Mouse (Mus musculus): Measurements from ENCODE around the gene Gm28551. TPM values are rescaled to one million over a fixed set of nuclear protein-coding genes. Genes with fewer than 3 reads are reported as not detected.
"Not testable (repeated sequence)": the region's sequence is repeated elsewhere in the genome, so short reads cannot be mapped to it uniquely, and the experiment has no call there.

Gm28551 gene
- total RNA-seq (2017) = not detected in 3 replicates

DNA sequence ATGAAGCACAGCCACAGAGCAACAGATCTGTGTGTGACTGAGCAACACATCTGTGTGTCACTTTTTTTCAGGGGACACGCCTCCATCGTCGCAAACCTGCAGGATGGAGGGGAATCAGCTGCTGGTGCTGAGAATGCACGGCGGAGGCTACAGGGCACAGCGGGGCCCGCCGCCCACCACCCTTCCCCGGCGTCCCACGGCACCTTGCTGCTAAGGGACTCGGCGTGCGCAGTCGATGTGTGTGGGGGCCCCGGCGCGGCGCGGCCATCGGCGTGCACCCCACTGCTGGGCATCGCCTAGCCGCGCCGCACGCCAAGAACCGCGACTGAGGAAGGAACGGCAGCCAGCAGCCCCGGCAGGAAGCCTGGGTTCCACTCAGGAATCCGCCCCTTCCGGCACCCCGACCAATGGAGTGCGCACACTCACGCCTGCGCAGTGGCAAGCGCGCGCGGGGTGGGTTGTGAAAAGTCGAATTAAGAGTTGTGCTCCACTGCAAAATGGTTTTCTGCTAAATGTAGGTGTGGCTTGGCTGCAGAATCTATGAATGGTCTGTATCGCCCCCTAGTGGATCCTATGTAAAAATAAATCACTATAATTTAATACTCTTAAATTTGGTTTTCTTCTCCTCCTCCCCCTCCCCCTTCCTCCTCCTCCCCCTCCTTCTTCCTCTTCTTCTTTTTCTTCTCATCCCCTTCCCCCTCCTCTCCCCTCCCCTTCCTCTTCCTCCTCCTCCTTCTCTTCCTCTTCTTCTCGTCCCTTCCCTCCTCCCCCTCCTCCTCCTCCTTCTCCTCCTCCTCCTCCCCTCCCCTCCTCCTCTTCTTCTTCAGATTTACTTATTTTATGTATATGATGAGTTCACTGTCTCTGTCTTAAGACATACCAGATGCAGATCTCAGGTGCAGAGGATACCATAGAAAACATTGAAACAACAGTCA, at the start of gene Gm28551, which contains the start of the genes Asdurf and Asnsd1:
Gene Gm28551, minus strand, starts transcription at position 341 of the 935 bp plus-strand sequence.
Gene Asdurf, minus strand, starts transcription at position 293 of the 935 bp plus-strand sequence.
Gene Asnsd1, minus strand, starts transcription at position 426 of the 935 bp plus-strand sequence.
- peak; percentile 100 for ATAC-seq (replicated peaks; ENCODE audit: insufficient number of reproducible peaks, low FRiP score, low TSS enrichment, poor library complexity, severe bottlenecking)

DNA sequence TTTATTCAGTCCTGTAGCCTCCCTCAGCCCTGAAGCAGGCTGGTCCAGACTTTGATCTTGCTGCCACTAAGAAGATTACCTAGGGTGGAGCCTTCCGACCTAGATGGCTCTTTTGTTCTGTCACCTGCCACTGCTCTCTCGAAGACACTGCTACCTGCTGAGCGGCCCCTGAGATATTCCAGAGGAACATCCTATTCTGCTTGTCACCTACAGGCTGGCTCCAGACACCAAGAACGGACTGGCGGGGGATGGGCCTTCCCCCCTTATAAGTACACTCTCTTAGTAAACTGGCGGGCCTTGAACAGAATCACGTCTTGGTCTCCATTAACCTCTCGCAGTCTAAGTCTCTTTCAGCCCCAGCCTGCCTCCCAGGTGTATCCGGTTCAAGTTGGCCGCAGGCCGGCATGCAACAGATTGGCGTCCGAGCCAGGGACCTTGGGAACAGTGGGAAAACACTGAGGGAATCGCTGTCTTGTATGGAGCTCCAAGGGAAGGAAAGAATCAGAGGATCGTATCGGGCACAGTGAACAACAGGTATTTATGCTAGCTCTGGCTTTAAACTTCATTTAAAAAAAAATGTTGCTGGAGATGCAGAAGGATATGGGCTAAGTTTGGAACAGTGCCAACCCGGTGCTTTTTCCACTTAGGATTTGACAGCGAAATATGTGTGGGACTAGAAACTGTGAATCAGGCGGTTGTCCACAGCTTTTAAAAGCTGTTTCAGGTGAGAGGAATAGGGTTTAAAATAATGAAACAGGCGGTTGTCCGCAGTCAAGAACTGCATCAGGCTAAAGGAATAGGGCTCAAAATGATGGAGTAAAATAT, 41.7 kb upstream of the Gm28551 start:
- ATAC-seq (replicated peaks; ENCODE audit: insufficient number of reproducible peaks, low FRiP score, low TSS enrichment, poor library complexity, severe bottlenecking) = not testable (repeated sequence)

DNA sequence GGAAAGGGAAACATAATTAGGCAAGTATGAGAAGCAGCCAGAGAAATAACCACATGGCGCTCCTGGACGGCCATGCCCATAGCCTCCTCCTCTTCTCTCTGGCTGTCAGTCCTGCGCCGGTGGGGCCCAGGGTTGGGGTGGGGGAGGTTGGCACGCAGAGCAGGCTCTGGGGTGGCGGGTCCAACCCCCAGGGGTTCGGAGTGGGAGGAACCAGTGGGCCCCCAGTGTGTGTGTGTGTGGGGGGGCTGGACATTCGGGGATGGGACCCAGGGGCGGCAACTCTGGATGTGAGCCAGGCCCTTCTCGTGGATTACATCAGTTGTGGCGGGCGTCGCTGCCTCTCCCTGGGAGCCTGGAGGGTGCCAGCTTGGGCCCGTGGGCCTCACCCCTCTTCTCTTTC, 36.3 kb upstream of the Gm28551 start:
- no peak for ATAC-seq (replicated peaks; ENCODE audit: insufficient number of reproducible peaks, low FRiP score, low TSS enrichment, poor library complexity, severe bottlenecking)

DNA sequence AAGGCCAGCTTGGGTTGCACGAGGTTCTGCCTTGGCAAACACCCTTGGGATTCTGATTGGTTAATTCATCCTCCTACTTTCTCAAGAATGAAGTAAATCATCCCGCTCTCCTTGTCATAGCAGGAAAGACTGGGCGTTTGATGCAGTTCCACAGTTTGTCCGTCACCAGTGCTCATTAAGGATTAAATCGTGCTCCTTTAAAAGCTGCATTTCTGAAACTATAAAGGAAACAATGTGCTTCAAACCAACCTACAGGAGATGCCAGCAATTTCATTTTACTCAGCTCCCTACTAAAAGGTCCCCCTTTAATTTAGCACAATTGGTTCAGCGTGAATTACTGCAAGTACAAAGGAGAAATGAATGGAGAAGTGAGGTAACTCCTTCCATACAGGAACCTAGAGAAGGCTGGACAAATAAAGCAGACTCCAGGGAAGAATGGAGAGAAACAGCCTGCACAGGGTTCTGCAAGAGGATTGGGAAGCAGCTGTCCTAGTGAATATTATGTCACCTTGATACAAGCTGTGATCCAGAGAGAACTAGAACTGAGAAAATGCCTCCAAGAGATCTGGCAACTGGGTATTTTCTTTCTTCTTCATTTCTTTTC, 31.7 kb upstream of the Gm28551 start:
- ATAC-seq (replicated peaks; ENCODE audit: insufficient number of reproducible peaks, low FRiP score, low TSS enrichment, poor library complexity, severe bottlenecking) = no peak

DNA sequence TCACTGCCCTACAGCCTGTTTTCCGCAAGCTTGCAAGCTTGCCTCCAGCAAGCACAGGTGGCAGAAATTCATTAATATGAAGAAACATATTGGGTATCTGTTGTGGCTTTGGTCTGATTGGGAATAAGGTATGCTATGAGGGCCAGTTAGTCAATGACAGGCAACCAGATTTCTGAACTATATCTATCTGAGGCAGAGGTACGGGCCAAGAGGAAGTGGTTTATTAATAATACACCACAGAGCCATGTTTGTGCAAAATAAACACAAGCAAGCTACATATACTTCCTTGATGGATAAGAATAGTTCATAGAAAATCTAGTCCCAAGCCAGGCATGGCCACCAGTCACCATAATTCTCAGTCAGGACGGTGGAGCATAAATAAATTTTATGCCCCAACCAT, 25.3 kb upstream of the Gm28551 start:
- no peak for ATAC-seq (replicated peaks; ENCODE audit: insufficient number of reproducible peaks, low FRiP score, low TSS enrichment, poor library complexity, severe bottlenecking)

DNA sequence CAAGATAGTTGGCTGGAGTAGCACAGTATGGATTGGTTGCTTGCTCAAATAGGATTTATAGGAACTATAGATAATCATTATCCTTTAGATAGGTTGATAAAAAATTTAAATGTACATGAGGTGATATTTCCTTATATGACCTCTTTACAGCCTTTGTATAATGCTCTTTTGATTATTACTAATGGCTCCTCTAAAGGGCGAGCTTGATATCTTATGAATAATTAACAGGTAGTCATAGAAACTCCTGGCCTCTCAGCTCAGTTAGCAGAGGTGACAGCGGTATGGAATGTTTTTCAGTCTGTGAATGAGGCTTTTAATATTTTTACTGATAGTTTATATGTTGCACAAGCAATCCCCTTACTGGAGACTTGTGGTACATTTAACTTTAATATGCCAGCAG, 23.5 kb upstream of the Gm28551 start:
- ATAC-seq (replicated peaks; ENCODE audit: insufficient number of reproducible peaks, low FRiP score, low TSS enrichment, poor library complexity, severe bottlenecking) = not testable (repeated sequence)

DNA sequence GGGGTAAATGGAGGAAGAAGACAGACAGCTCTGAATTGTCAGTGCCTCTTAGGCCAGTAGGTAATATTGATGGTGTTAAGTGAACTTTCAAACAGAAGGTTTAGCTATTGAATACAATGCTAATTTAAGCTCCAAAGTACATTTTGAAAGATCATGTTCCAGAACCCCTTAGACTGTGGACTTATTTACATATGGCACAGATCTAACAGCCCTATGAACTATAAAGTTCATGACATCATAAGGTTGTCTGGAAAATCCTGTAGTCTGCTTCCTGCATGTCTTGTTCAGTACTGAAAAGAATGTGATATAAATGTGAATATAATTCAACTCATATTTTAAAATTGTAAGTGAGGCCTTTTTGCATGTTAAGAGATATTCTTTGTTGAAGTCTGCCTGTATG, 6.5 kb upstream of the Gm28551 start:
- ATAC-seq (replicated peaks; ENCODE audit: insufficient number of reproducible peaks, low FRiP score, low TSS enrichment, poor library complexity, severe bottlenecking) = no peak

DNA sequence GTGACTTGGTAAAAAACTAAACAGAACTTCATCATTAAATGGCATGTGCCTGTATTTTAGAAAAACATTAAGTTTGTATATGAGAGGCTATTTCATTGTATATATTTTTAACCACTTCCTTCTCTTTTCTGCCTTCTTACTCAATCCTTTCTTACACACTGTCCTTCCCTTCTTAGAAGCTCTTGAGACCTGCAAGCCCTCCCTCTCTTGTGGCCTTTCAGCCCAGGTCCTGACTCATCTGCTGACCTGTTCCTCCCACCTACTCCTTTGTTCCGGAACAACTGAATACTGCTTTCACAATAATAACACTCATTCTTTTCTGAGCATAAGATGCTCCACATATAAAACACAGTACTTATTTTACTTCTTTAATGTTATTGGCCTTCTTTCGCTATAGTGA, 11.4 kb downstream of the Gm28551 start:
- no peak for ATAC-seq (replicated peaks; ENCODE audit: insufficient number of reproducible peaks, low FRiP score, low TSS enrichment, poor library complexity, severe bottlenecking)

DNA sequence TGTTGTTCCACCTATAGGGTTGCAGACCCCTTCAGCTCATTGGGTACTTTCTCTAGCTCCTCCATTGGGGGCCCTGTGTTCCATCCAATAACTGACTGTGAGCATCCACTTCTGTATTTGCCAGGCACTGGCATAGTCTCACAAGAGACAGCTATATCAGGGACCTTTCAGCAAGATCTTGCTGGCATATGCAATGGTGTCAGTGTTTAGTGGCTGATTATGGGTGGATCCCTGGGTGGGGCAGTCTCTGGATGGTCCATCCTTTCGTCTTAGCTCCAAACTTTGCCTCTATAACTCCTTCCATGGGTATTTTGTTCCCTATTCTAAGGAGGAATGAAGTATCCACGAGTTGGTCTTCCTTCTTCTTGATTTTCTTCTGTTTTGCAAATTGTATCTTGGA, 15.1 kb downstream of the Gm28551 start:
- ATAC-seq (replicated peaks; ENCODE audit: insufficient number of reproducible peaks, low FRiP score, low TSS enrichment, poor library complexity, severe bottlenecking) = not testable (repeated sequence)

DNA sequence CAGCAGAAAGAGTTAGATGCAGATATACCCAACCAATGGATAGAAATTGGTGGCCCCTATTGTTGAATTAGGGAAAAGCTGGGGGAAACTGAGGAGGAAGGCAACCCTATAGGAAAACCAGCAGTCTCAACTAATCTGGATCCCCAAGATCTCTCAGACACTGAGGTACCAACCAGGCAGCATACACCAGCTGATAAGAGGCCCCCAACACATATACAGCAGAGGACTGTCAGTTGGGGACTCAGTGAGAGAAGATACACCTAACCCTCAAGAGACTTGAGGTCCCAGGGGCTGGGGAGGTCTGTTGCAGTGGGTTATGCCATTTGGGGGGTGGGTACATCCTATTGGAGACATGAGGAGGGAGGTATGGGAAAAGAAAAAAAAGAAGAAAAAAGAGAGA, 17.0 kb downstream of the Gm28551 start:
- no peak for ATAC-seq (replicated peaks; ENCODE audit: insufficient number of reproducible peaks, low FRiP score, low TSS enrichment, poor library complexity, severe bottlenecking)

DNA sequence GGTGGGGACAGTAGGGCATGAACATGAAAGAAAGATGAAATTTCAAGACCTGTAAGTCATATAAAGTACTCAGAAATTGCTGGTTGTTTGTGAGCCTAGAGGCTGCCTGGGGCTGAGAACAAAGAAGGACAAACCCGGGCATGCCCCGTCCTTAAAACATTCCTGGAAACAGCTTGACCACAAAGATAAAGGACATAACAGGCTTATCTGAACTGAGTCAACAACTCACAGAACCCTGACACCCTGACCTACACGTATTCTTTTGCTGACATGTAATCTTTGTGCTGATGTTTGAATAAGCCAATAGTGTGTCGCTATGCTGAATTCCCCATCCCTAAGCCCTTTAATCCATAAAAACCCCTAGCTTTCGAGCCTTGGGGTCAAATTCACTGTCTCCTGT, 18.9 kb downstream of the Gm28551 start:
- not testable (repeated sequence) for ATAC-seq (replicated peaks; ENCODE audit: insufficient number of reproducible peaks, low FRiP score, low TSS enrichment, poor library complexity, severe bottlenecking)

DNA sequence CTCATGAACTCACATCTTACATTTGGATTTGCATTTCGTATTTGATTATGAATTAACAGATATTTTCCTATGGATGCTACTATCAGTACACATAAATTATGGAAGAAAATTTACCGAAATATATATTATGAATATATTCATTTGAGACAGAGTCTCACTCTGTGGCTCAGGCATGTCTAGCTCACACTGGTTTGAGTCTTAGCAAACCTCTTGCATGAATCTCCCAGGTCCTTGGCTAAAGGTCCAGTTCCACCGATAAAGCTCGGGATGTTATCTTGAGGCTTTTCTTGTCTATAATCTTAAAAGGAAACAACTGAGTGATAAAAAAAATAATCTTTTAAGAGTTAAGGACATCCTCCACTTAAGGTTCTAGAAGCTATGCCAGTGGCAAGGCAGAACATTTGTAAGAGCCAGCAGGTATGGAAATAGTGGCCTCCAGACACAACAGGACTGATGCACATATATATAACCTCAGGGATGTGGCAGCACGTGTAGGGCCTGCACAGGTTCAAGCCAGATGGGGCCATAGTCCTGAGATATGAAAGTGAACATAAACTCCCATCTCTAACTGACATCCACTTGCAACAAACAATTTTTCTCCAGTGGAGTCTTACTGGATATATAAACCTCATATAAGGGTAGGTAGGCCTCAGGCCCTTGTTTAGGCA, 27.5 kb downstream of the Gm28551 start:
- ATAC-seq (replicated peaks; ENCODE audit: insufficient number of reproducible peaks, low FRiP score, low TSS enrichment, poor library complexity, severe bottlenecking) = no peak

DNA sequence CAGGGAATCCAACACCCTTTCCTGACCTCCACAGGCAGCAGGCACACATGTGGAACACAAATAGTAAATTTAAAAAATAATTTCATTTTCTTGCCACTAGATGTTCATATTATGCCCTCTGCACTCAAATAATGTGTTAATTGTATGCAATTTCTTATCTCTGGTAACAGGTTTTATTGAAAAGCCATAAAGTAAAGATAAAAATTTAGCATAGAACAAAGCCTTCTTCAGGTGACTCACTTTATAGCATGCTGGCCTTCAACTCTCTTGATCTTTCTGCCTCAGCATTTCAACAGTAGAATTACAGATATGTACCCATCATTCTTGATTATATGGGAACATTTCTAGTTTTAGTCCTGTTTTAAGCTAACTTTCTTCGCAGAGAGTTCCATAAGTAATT, 28.2 kb downstream of the Gm28551 start:
- ATAC-seq (replicated peaks; ENCODE audit: insufficient number of reproducible peaks, low FRiP score, low TSS enrichment, poor library complexity, severe bottlenecking) = no peak

DNA sequence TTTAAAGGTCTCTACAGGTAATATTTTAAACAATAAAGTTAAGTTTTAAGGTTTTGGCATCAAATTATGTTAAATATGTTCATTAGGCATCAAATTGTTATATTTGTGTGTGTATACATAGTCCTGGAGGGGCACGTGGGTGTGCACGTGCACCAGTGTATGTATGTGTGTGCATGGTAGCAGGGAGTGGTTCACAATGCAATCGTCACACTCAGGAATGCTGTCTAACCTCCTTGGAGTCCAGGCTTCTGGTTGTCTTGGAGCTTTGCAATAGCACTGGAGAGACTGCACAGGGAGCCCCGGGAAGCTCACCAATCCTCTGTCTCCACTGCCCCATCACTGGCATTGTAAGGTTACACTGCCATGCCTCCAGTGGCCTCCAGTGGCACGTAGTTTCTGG, 29.2 kb downstream of the Gm28551 start:
- no peak for ATAC-seq (replicated peaks; ENCODE audit: insufficient number of reproducible peaks, low FRiP score, low TSS enrichment, poor library complexity, severe bottlenecking)

DNA sequence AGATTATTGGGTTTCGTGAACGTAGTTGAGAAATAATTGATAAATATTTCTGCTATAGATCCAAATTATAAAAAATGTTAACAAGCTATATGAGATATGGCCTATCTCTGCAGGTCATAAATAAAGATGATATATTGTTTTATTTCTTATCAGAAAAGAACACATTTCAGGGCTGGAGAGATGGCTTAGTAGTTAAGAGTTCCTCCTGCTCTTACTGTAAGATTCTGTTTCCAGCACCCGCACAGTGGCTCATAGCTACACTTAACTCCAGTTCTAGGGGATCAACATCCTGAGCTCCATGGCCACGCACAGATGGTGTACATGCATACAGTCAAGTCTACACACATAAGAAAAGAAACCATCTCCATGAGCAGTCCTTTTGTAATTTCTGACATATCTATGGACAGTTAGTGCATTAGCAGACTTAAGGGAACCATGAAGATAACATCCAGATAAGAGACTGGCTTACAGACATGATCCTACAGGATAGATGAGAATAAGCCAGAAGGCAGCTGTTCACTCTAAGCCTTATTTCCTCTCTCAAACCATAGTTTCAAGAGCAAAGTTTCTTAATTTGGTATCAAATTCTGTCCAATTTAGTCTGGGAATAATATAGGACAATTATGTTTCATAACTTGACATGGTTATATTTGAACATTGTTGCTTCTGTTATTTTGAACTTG, 30.7 kb downstream of the Gm28551 start:
- ATAC-seq (replicated peaks; ENCODE audit: insufficient number of reproducible peaks, low FRiP score, low TSS enrichment, poor library complexity, severe bottlenecking) = no peak

DNA sequence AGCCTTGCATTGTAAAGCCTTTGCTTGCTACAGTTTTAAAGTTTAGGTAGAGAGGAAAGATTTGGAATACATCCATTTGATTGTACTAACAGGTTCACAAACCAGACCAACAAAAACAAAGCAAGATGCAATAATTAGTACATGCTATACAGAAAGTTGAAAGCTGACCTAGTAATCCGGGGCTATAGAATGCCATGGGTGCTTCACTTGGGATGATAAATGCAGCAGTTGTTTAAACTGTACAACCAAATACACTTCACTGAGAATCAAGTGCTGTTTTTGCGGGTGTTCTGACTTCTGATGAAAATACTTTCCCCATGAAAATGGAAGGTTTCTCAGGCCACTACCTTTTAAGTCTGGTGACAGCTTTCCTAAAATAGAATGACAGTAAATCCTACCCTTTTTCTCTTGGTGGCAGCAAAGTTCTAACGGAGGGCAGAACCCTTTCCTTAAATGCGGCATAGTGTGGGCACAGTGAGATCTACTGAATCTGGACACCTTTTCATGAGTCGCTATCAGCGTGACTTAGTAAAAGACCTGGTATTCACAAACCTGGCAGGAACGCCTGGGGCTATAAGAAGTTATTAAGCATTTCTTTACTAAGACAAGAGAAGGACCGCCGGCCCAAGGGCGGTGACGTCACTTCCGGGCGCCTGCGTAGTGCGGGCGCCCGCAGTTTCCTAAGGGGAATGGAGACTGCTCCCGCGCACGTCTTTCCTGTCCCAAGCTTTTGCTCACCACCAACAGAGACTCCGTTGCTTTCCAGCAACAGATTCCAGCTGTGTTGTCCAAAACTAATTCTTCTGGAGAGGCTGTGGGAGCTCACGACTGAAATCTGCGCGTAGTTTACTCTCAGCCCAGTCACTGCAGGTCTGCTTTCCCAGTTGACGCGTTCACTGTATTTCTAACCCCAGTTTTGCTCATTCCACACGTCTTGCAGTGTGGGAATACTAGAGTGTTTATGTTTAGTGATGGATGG, 39.2 kb downstream of the Gm28551 start, which contains the start of gene Osgepl1:
Gene Osgepl1, plus strand, starts transcription at position 636 of the 979 bp plus-strand sequence.
- peak; percentile 73 for ATAC-seq (replicated peaks; ENCODE audit: insufficient number of reproducible peaks, low FRiP score, low TSS enrichment, poor library complexity, severe bottlenecking)

DNA sequence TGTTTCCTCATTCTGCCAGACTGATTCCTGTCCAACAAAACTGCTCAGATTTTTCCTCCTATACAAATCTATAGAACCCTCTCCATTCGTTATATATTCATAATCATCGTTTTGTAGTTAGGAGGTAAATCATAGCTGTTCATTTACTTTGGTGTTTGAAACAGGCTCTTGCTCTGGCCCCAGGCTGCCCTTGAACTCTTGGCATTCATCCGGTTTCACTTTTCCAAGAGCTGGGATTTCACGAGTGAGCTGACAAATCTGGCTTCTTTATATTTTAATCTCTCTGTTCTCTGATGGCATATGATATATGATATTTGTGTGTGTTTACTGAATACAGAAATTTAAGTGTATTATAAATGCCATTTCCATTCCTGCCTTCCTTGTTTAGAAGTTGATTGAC, 52.0 kb downstream of the Gm28551 start:
- ATAC-seq (replicated peaks; ENCODE audit: insufficient number of reproducible peaks, low FRiP score, low TSS enrichment, poor library complexity, severe bottlenecking) = no peak
